Mouse (Mus musculus) neural tube, embryonic 14.5 days (tissue): ENCODE data around the gene Sec24c. TPM values are rescaled to one million over a fixed set of nuclear protein-coding genes. Genes with fewer than 3 reads are reported as not detected.
A peak's percentile ranks its signal among the peaks of the same experiment; 100 is the strongest.

Experiments used
- ATAC-seq: fragments of 200-750 bp; cut with Nextera tagmentation; 2 replicates; pipeline ENCODE4 v1.8.0; 2017; ENCODE audit warnings: low read depth, mild to moderate bottlenecking, moderate TSS enrichment, moderate library complexity
- H3K27ac ChIP-seq: fragments of 300-500 bp; sonication (generic); 2 replicates; pipeline ENCODE4 v1.5.1; 2014; ENCODE audit warnings: low read depth, mild to moderate bottlenecking, control low read depth, low read length, moderate library complexity, mixed read lengths
- H3K27me3 ChIP-seq: fragments of 300-500 bp; sonication (generic); 2 replicates; pipeline ENCODE4 v1.6.1; 2014; ENCODE audit warnings: low read length; ENCODE audit not compliant: control insufficient read depth, insufficient read depth
- H3K36me3 ChIP-seq: fragments of 300-500 bp; sonication (generic); 2 replicates; pipeline ENCODE4 v1.6.1; 2014; ENCODE audit warnings: low read length, mixed read lengths; ENCODE audit not compliant: control insufficient read depth, insufficient read depth
- H3K4me1 ChIP-seq: fragments of 300-500 bp; sonication (generic); 2 replicates; pipeline ENCODE4 v1.6.1; 2014; ENCODE audit warnings: low read length; ENCODE audit not compliant: control insufficient read depth, insufficient read depth
- H3K4me2 ChIP-seq: fragments of 300-500 bp; sonication (generic); 2 replicates; pipeline ENCODE4 v1.6.1; 2014; ENCODE audit warnings: mild to moderate bottlenecking, low read depth, low read length, control low read depth
- H3K4me3 ChIP-seq: fragments of 300-500 bp; sonication (generic); 2 replicates; pipeline ENCODE4 v1.5.1; 2014; ENCODE audit warnings: low read depth, low read length, control low read depth, mixed read lengths
- H3K9ac ChIP-seq: fragments of 300-500 bp; sonication (generic); replicated peaks from 2 replicates; pipeline ENCODE4 v1.6.1; 2014; ENCODE audit warnings: low read depth, mild to moderate bottlenecking, control low read depth, low read length, mixed read lengths
- H3K9me3 ChIP-seq: fragments of 300-500 bp; sonication (generic); 2 replicates; pipeline ENCODE4 v1.6.1; 2016; ENCODE audit warnings: low read length; ENCODE audit not compliant: control insufficient read depth
- WGBS: fragments of 180-500 bp; shearing (Covaris S2); extraction: QIAGEN DNeasy Blood & Tissue Kit; methylation state at CpG from one replicate; pipeline ENCODE4 v1.1.7; 2014; 5-methylcytosine and 5-hydroxymethylcytosine counted together
- polyA plus RNA-seq: library from polyadenylated mRNA; unstranded; fragments of >200 nt; fragmentation: Nextera tagmentation; extraction: Ambion mirVana; gene quantifications from 2 replicates; pipeline ENCODE4 v1.2.1, GENCODE M21; 2014

The Sec24c gene
- polyA plus RNA-seq, 1 experiment from 2014 or later = 74.4 TPM

GRCm38 (mm10) chr14:20664436-20664835, 9.7 kb upstream of the Sec24c start:
- H3K9ac ChIP-seq = no peak overlapping the region
- no peak overlapping the region for H3K27ac ChIP-seq
- H3K27me3 ChIP-seq = 0 out of 2 replicates have a peak, but pooled peaks cover 2% of the 10 kb centered on the region
- H3K9me3 ChIP-seq = no peaks in the 10 kb centered on the region
- no peak overlapping the region for H3K4me2 ChIP-seq
- WGBS = 60% methylated on average over 3 of the region's 3 CpGs
- no peak overlapping the region for H3K4me3 ChIP-seq
- no peaks in the 10 kb centered on the region for H3K36me3 ChIP-seq
- no peak for ATAC-seq
- H3K4me1 ChIP-seq = peaks cover 8% of the 10 kb centered on the region; the same call in 1 of the 2 replicates

- Histone ChIP-seq H3K4me3 (no peak overlapping the region), H3K27ac (no peak overlapping the region), H3K36me3 (no peaks in the 10 kb centered on the region), H3K4me2 (no peak overlapping the region), H3K9ac (no peak overlapping the region), H3K4me1 (no peaks in the 10 kb centered on the region), H3K27me3 (0 out of 2 replicates have a peak, but pooled peaks cover 2% of the 10 kb centered on the region), H3K9me3 (no peaks in the 10 kb centered on the region)
- ATAC-seq = no peak
- WGBS = 76% methylated on average over 1 of the region's 1 CpGs
Observed at GRCm38 (mm10) chr14:20667469-20667868, 6.6 kb upstream of the Sec24c start.

- no peaks in the 10 kb centered on the region for H3K4me1 ChIP-seq
- no peak for ATAC-seq
- 0 out of 2 replicates have a peak, but pooled peaks cover 2% of the 10 kb centered on the region for H3K27me3 ChIP-seq
- H3K4me3 ChIP-seq = no peak within 1 kb of the TSS
- H3K27ac ChIP-seq = no peak within 1 kb of the TSS
- 88% methylated on average over 8 of the region's 8 CpGs for WGBS
- no peaks in the 10 kb centered on the region for H3K9me3 ChIP-seq
- H3K36me3 ChIP-seq = no peaks in the 10 kb centered on the region
- H3K9ac ChIP-seq = no peak within 1 kb of the TSS
- H3K4me2 ChIP-seq = no peak within 1 kb of the TSS
Observed at GRCm38 (mm10) chr14:20668154-20668810, 5.8 kb upstream of the Sec24c start, which contains the start of gene Synpo2l. TSS of gene Synpo2l (minus strand) at chr14:20668354.

GRCm38 (mm10) chr14:20672990-20673389, 1.1 kb upstream of the Sec24c start:
- H3K36me3 ChIP-seq = peaks cover 11% of the 10 kb centered on the region; the same call in 1 of the 2 replicates
- H3K27me3 ChIP-seq = no peaks in the 10 kb centered on the region
- H3K4me3 ChIP-seq = peak overlapping the region; percentile 78; the same call in 1 of the 2 replicates
- H3K4me1 ChIP-seq = peaks cover 11% of the 10 kb centered on the region; the same call in 1 of the 2 replicates
- no peak overlapping the region for H3K27ac ChIP-seq
- no peak overlapping the region for H3K4me2 ChIP-seq
- ATAC-seq = no peak
- H3K9me3 ChIP-seq = no peaks in the 10 kb centered on the region
- WGBS = 92% methylated on average over 2 of the region's 2 CpGs
- H3K9ac ChIP-seq = no peak overlapping the region

- Histone ChIP-seq H3K27me3 (no peaks in the 10 kb centered on the region), H3K36me3 (peaks cover 18% of the 10 kb centered on the region; the same call in 1 of the 2 replicates), H3K9ac (no peak overlapping the region), H3K4me3 (peak overlapping the region; percentile 78), H3K27ac (peak overlapping the region; percentile 76; the same call in 1 of the 2 replicates), H3K4me1 (peaks cover 11% of the 10 kb centered on the region; the same call in 1 of the 2 replicates), H3K9me3 (no peaks in the 10 kb centered on the region), H3K4me2 (peak overlapping the region; percentile 64)
- WGBS = 13% methylated on average over 13 of the region's 13 CpGs
- peak; percentile 86 for ATAC-seq
Observed at GRCm38 (mm10) chr14:20673735-20674063, 409 bp upstream of the Sec24c start.

- H3K4me3 ChIP-seq = no peak overlapping the region
- no peak overlapping the region for H3K4me2 ChIP-seq
- no peak overlapping the region for H3K9ac ChIP-seq
- no peaks in the 10 kb centered on the region for H3K9me3 ChIP-seq
- no peak overlapping the region for H3K27ac ChIP-seq
- no peaks in the 10 kb centered on the region for H3K27me3 ChIP-seq
- WGBS = 94% methylated on average over 4 of the region's 4 CpGs
- H3K4me1 ChIP-seq = peaks cover 11% of the 10 kb centered on the region; the same call in 1 of the 2 replicates
- H3K36me3 ChIP-seq = peaks cover 50% of the 10 kb centered on the region
- no peak for ATAC-seq
Observed at GRCm38 (mm10) chr14:20677906-20678305, 3.8 kb downstream of the Sec24c start.

GRCm38 (mm10) chr14:20681742-20682141, 7.6 kb downstream of the Sec24c start:
- H3K4me1 ChIP-seq = no peaks in the 10 kb centered on the region
- no peak for ATAC-seq
- H3K4me2 ChIP-seq = no peak overlapping the region
- WGBS = 91% methylated on average over 2 of the region's 2 CpGs
- H3K4me3 ChIP-seq = no peak overlapping the region
- H3K9ac ChIP-seq = no peak overlapping the region
- no peaks in the 10 kb centered on the region for H3K27me3 ChIP-seq
- H3K9me3 ChIP-seq = no peaks in the 10 kb centered on the region
- peaks cover 85% of the 10 kb centered on the region for H3K36me3 ChIP-seq
- H3K27ac ChIP-seq = no peak overlapping the region

- H3K27me3 ChIP-seq = no peaks in the 10 kb centered on the region
- no peaks in the 10 kb centered on the region for H3K4me1 ChIP-seq
- H3K4me2 ChIP-seq = no peak overlapping the region
- H3K27ac ChIP-seq = no peak overlapping the region
- no peak overlapping the region for H3K9ac ChIP-seq
- no peak for ATAC-seq
- 88% methylated on average over 3 of the region's 3 CpGs for WGBS
- H3K36me3 ChIP-seq = peaks cover 87% of the 10 kb centered on the region
- H3K9me3 ChIP-seq = no peaks in the 10 kb centered on the region
- no peak overlapping the region for H3K4me3 ChIP-seq
Observed at GRCm38 (mm10) chr14:20682498-20682897, 8.4 kb downstream of the Sec24c start.

- H3K4me2 ChIP-seq = no peak overlapping the region
- H3K36me3 ChIP-seq = peaks cover 92% of the 10 kb centered on the region
- WGBS = 95% methylated on average over 3 of the region's 3 CpGs
- no peak for ATAC-seq
- H3K4me1 ChIP-seq = no peaks in the 10 kb centered on the region
- no peak overlapping the region for H3K27ac ChIP-seq
- H3K9ac ChIP-seq = no peak overlapping the region
- no peaks in the 10 kb centered on the region for H3K27me3 ChIP-seq
- H3K9me3 ChIP-seq = no peaks in the 10 kb centered on the region
- no peak overlapping the region for H3K4me3 ChIP-seq
Observed at GRCm38 (mm10) chr14:20686576-20686975, 12.5 kb downstream of the Sec24c start.
